Mouse (Mus musculus): ENCODE results near the gene Them7. TPM values are rescaled to one million over a fixed set of nuclear protein-coding genes. Genes with fewer than 3 reads are reported as not detected.

Gene Them7
- polyA plus RNA-seq, 1 experiment from 2014 or later = 0.55 TPM

DNA sequence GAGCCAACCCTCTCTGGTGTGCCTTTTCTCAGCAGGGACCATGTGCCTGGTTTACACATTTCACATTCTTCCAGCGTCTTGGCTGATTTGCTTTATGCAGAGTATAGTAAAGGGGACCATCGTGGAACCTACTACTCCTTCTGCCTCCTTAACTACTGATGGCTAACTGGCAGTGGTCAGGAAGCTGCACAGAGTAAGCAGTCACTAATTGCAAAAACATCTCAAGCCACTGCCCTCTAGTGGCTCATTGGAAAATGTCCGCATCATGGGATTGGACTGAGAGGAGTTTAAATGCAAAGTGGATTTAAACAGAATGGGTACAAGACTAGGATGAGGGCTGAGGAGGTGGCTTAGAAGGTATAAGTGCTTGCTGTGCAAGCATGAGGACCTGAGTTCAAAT lies 14.7 kb downstream of the Them7 start:
- H3K27me3 ChIP-seq (ENCODE audit: poor library complexity, severe bottlenecking) = no peaks in the 10 kb centered on the region
- H3K9me3 ChIP-seq = no peaks in the 10 kb centered on the region
- H3K4me3 ChIP-seq = no peak overlapping the region
- H3K36me3 ChIP-seq (replicated peaks) = no peaks in the 10 kb centered on the region
- WGBS = 26% methylated on average over 3 of the region's 3 CpGs
- peaks cover 23% of the 10 kb centered on the region for H3K4me1 ChIP-seq
- peak; percentile 37 for DNase-seq (ENCODE audit: extremely low spot score, low spot score)
- H3K27ac ChIP-seq = no peak overlapping the region

DNA sequence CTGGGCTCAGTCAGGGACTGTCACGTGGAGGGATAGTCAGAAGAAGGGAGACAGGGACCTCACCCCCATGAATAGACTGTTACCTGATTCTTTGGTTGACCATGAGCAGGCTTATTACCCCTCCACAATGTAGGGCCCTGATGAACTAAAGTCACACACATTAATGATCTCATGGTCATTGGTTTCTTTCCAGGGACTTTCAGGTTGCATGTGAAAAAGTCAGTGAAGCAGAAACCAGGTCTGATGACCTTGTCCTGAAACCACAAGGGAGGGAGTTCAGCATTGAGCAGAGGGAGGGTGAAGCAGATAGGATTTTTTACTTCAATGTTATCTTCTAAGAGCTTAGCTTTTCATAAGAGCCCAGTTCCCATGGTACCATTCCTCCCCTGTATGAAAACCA lies 16.5 kb downstream of the Them7 start:
- Histone ChIP-seq H3K4me1 (peaks cover 13% of the 10 kb centered on the region), H3K27me3 (ENCODE audit: poor library complexity, severe bottlenecking) (no peaks in the 10 kb centered on the region), H3K36me3 (replicated peaks) (no peaks in the 10 kb centered on the region), H3K9me3 (no peaks in the 10 kb centered on the region), H3K4me3 (no peak overlapping the region), H3K27ac (no peak overlapping the region)
- DNase-seq (ENCODE audit: extremely low spot score, low spot score) = no peak
- 85% methylated on average over 1 of the region's 1 CpGs for WGBS

DNA sequence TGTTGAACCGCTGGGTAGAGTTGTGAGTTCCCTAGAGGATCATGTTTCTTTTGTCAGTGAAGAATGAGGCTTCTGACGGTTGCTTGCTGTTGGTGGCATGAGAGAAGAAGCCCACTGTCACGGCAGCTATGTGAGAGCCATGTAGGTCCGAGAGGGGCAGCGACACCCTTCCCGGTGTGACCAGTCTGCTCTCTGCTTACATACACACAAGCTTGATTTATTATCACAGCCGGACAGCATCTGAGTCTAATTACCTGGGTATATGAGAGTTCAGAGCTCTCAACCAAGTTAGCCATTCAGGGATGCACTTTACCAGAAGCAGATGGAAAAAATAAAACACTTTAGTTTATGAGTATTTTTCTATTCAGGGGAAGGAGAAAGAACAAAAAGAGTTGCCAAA lies 18.8 kb downstream of the Them7 start:
- H3K4me3 ChIP-seq = no peak overlapping the region
- no peaks in the 10 kb centered on the region for H3K9me3 ChIP-seq
- no peak overlapping the region for H3K27ac ChIP-seq
- H3K27me3 ChIP-seq (ENCODE audit: poor library complexity, severe bottlenecking) = no peaks in the 10 kb centered on the region
- H3K36me3 ChIP-seq (replicated peaks) = no peaks in the 10 kb centered on the region
- DNase-seq (ENCODE audit: extremely low spot score, low spot score) = no peak
- H3K4me1 ChIP-seq = no peaks in the 10 kb centered on the region
- 67% methylated on average over 7 of the region's 7 CpGs for WGBS

DNA sequence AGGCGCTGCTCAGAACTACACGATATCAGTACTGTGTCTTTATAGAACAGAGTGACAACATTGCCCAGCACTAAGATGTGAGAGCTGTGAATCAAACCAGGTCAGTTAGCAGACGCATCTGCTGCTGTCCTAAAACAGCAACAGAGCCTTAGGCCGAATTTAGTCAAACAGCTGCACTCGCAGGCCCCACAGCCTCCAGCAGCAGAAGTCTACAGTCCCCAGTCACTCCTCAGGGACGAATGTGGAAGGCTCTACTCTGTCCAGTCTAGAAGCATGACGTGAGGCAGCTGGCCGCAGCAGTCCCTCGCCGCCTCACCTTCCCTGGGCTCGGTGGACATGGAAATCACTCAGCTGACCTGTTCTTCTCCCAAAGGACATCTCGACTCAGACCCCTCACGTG lies 20.6 kb downstream of the Them7 start:
- Histone ChIP-seq H3K9me3 (no peaks in the 10 kb centered on the region), H3K4me1 (no peaks in the 10 kb centered on the region), H3K4me3 (no peak overlapping the region), H3K27me3 (ENCODE audit: poor library complexity, severe bottlenecking) (no peaks in the 10 kb centered on the region), H3K27ac (no peak overlapping the region), H3K36me3 (replicated peaks) (no peaks in the 10 kb centered on the region)
- DNase-seq (ENCODE audit: extremely low spot score, low spot score) = no peak
- 79% methylated on average over 13 of the region's 13 CpGs for WGBS

DNA sequence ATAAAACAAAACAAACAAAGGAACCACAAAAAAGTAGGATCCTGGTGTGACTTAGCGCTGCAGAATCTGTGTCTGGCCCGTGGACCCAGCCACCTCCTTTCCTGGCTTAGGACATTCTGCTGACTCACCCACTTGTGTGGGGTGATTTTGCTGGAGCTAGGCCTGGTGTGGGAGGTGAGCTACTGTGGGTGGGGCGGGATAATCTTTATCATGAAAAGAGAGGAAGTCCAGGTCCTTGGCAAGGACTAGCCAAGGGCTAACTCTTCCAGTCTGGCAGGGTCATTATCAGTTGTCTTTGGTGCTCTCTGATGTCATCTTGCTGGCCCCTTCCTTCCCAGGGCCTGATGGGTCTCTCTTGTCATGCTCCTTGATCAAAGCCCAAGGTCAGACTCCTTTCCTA lies 27.9 kb downstream of the Them7 start:
- 81% methylated on average over 3 of the region's 3 CpGs for WGBS
- Histone ChIP-seq H3K36me3 (replicated peaks) (no peaks in the 10 kb centered on the region), H3K4me1 (no peaks in the 10 kb centered on the region), H3K4me3 (no peak overlapping the region), H3K9me3 (no peaks in the 10 kb centered on the region), H3K27me3 (ENCODE audit: poor library complexity, severe bottlenecking) (0 out of 2 replicates have a peak, but pooled peaks cover 5% of the 10 kb centered on the region), H3K27ac (no peak overlapping the region)
- DNase-seq (ENCODE audit: extremely low spot score, low spot score) = no peak

DNA sequence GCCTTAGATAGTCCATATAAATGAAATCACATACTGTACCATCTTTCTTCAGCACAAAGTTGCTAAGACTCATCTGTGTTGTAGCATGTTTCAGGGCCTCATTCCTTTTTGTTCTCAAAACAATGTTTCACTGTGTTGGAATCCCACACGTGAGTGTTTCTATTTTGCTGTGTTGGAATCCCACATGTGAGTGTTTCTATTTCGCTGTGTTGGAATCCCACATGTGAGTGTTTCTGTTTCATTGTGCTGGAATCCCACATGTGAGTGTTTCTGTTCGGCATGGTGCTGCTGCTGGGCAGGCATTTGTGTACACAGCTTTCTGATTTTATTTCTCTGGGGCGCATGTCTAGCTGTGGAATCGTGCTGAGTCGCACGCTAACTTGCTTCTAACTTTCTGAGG lies 28.7 kb downstream of the Them7 start:
- 74% methylated on average over 7 of the region's 7 CpGs for WGBS
- no peak for DNase-seq (ENCODE audit: extremely low spot score, low spot score)
- Histone ChIP-seq H3K4me1 (no peaks in the 10 kb centered on the region), H3K27ac (no peak overlapping the region), H3K36me3 (replicated peaks) (no peaks in the 10 kb centered on the region), H3K4me3 (no peak overlapping the region), H3K9me3 (no peaks in the 10 kb centered on the region), H3K27me3 (ENCODE audit: poor library complexity, severe bottlenecking) (0 out of 2 replicates have a peak, but pooled peaks cover 5% of the 10 kb centered on the region)

DNA sequence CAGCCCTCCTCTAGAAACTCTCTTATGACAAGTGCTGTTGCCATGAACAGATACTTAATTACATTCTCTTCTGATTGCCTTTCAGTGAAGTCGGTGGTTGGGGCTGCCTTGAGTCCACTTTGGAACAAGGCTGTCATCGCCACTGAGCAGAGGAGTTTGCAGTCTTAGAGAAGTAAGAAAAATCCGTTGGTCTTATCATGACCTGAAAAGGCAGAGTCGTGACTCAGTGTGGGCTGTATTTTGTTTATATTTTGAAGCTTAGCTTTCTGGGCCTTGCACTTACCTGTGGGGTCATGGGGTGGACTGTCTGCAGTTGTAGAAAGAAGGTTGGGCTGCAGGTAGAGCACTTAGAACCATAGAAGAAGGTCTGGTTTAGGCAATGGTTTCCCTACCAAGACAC lies 31.3 kb downstream of the Them7 start:
- Histone ChIP-seq H3K36me3 (replicated peaks) (no peaks in the 10 kb centered on the region), H3K4me3 (no peak overlapping the region), H3K27ac (no peak overlapping the region), H3K4me1 (no peaks in the 10 kb centered on the region), H3K27me3 (ENCODE audit: poor library complexity, severe bottlenecking) (0 out of 2 replicates have a peak, but pooled peaks cover 5% of the 10 kb centered on the region), H3K9me3 (no peaks in the 10 kb centered on the region)
- no peak for DNase-seq (ENCODE audit: extremely low spot score, low spot score)
- WGBS = 67% methylated on average over 4 of the region's 4 CpGs

DNA sequence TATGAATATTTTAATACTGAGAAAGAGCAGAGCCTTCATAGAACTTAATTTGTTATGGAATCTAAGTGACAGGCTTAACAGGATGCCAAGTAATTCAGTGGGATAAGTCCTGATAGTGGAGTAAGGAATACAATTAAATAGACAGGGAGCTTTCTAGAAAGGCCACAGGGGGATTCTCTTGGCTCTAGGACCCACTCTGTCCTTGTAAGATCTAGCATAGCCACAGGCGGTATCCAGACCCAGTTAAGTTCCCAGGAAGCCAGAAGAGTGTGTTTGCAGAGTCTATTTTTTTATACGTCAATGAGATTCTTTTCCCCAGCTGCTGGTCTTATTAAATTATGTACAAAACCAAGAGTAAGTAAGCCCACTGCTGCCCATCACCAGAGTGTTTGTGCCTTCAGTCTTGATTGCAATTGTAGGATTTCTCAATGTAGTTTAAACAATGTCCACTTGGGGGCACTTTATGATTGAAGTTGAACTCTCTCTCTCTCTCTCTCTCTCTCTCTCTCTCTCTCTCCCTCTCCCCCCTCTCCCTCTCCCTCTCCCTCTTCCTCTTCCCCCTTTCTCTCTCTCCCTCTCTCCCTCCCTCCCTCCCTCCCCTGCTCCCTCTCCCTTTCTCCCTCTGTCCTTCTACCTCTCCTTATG lies 32.4 kb downstream of the Them7 start:
- Histone ChIP-seq H3K27me3 (ENCODE audit: poor library complexity, severe bottlenecking) (0 out of 2 replicates have a peak, but pooled peaks cover 5% of the 10 kb centered on the region), H3K4me1 (0 out of 2 replicates have a peak, but pooled peaks cover 3% of the 10 kb centered on the region), H3K36me3 (replicated peaks) (no peaks in the 10 kb centered on the region), H3K27ac (no peak overlapping the region), H3K9me3 (no peaks in the 10 kb centered on the region), H3K4me3 (no peak overlapping the region)
- DNase-seq (ENCODE audit: extremely low spot score, low spot score) = no peak
- WGBS = 69% methylated on average over 2 of the region's 2 CpGs

DNA sequence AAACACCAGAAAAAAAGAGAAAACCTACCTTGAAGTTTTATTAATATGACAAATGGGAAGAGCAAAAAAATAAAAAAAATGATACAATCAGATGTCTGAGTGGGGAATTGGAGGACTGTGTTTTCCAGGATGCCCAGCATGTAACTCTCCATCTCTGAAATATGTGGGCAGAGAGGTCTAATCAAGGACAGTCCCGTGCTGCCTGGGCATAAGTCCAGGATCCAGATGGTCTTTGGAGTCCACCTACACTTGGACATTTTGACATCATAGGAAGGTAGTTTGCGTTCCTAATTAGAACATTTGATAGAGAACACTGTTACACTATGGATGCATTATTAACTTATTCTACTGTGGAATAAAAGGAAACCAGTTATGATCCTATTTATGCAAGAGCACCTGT lies 33.3 kb downstream of the Them7 start:
- no peak for DNase-seq (ENCODE audit: extremely low spot score, low spot score)
- H3K9me3 ChIP-seq = no peaks in the 10 kb centered on the region
- H3K36me3 ChIP-seq (replicated peaks) = no peaks in the 10 kb centered on the region
- no peak overlapping the region for H3K4me3 ChIP-seq
- no peak overlapping the region for H3K27ac ChIP-seq
- 77% methylated on average over 2 of the region's 2 CpGs for WGBS
- 0 out of 2 replicates have a peak, but pooled peaks cover 5% of the 10 kb centered on the region for H3K27me3 ChIP-seq (ENCODE audit: poor library complexity, severe bottlenecking)
- H3K4me1 ChIP-seq = 0 out of 2 replicates have a peak, but pooled peaks cover 3% of the 10 kb centered on the region

DNA sequence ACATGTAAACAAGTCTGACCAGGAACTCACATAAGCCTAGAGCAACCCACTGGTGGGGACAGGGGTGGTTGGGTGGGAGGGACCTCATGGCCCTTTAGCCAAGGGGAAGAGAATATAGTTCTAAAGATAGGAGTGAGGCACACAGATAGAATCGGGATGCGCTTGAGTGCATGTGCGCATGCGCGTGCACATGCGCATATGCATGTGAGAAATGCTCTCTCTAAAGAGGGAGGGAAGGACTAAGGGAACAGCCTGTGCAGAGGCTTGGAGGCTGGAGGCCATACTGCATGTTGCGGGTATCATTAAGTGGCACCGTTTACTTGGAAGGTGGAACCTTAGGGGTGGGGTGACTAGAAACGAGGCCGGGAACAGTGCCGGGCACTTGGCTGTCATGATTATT lies 37.2 kb downstream of the Them7 start:
- H3K27me3 ChIP-seq (ENCODE audit: poor library complexity, severe bottlenecking) = no peaks in the 10 kb centered on the region
- WGBS = 88% methylated on average over 11 of the region's 11 CpGs
- no peaks in the 10 kb centered on the region for H3K36me3 ChIP-seq (replicated peaks)
- DNase-seq (ENCODE audit: extremely low spot score, low spot score) = no peak
- no peaks in the 10 kb centered on the region for H3K9me3 ChIP-seq
- H3K4me1 ChIP-seq = peaks cover 15% of the 10 kb centered on the region
- no peak overlapping the region for H3K4me3 ChIP-seq
- no peak overlapping the region for H3K27ac ChIP-seq

DNA sequence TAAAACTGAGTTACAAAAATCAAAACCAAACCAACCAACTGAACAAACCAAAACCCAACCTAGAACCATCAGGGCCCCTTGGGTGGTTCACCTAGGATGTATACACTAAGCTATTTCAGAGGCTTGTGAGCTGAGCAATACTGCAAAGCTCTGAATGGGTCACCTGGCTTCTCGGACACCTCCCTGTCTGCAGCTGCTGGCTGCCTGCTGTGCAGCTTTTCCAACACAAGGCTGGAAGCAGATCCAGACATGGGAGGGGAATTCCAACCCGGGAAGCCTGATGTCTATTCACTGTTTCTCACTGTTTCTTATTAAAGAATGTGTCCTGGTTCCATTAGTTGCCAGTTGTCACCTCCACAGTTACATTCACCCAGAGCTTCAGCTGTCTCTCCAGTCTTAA lies 39.1 kb downstream of the Them7 start:
- Histone ChIP-seq H3K4me1 (peaks cover 15% of the 10 kb centered on the region), H3K4me3 (no peak overlapping the region), H3K27ac (no peak overlapping the region), H3K9me3 (no peaks in the 10 kb centered on the region), H3K36me3 (replicated peaks) (no peaks in the 10 kb centered on the region), H3K27me3 (ENCODE audit: poor library complexity, severe bottlenecking) (no peaks in the 10 kb centered on the region)
- WGBS = 26% methylated on average over 2 of the region's 2 CpGs
- no peak for DNase-seq (ENCODE audit: extremely low spot score, low spot score)

DNA sequence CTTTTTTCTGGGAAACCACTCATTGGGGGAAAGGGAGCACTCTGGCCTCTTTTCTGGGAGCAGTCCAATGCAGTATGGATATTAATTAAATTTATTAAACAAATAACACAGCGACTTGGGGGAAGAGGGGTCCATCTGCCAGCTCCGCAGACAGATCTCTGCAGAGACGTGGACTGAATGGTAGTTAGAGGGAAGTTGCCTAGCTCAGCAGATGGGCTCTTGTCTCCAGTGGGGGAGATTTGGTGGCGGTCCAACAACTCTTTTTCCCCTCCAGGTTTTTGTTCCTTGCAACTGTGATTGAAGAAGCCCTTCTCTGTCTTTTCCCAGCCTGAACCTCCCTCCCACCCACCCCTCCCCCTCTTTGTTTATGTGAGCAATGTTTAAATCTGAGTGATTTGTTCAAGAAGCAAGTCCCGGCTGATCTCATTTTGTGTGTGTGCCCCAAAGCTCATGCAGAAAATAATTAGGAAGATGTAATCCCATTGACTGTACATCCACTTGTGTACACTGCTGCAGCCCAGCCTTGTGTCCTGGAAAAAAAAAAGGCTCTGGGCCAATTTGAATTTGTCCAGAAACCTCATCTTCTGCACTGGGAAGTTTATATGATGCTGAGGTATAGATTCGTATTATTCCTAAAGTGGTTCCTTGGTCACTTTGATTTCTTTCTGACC lies 58.4 kb downstream of the Them7 start:
- Histone ChIP-seq H3K9me3 (no peaks in the 10 kb centered on the region), H3K27ac (no peak overlapping the region), H3K36me3 (replicated peaks) (no peaks in the 10 kb centered on the region), H3K4me3 (no peak overlapping the region), H3K27me3 (ENCODE audit: poor library complexity, severe bottlenecking) (no peaks in the 10 kb centered on the region), H3K4me1 (peaks cover 5% of the 10 kb centered on the region)
- no peak for DNase-seq (ENCODE audit: extremely low spot score, low spot score)
- 60% methylated on average over 6 of the region's 6 CpGs for WGBS

DNA sequence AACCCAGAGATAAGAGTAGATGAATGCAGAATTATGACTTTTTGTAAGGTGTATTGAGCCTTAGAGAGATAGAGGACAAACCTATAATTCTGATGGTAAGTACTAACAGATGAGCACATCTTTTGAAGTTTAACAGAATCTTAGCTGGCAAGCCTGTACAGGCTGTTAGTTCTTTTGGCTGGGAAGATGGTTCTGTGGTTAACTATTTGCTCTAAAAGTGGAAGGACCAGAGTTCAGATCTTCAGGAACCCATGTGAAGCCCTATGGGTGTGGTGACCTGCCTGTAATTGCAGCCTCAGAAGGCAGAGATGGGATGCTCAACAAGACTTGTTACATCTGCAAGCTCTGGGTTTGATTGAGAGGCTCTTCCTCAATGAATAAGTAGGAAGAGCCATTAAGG lies 59.7 kb downstream of the Them7 start:
- no peak for DNase-seq (ENCODE audit: extremely low spot score, low spot score)
- Histone ChIP-seq H3K4me3 (no peak overlapping the region), H3K27me3 (ENCODE audit: poor library complexity, severe bottlenecking) (no peaks in the 10 kb centered on the region), H3K4me1 (peaks cover 5% of the 10 kb centered on the region), H3K27ac (no peak overlapping the region), H3K36me3 (replicated peaks) (no peaks in the 10 kb centered on the region), H3K9me3 (no peaks in the 10 kb centered on the region)

Data from forebrain, embryonic 10.5 days (tissue).